Mouse (Mus musculus) midbrain, embryonic 15.5 days (tissue): ENCODE data around the gene Taf1d. TPM values are rescaled to one million over a fixed set of nuclear protein-coding genes. Genes with fewer than 3 reads are reported as not detected.

Experiments used
- ATAC-seq: fragments of 200-750 bp; cut with Nextera tagmentation; replicated peaks from 2 replicates; pipeline ENCODE4 v1.8.0; 2017; ENCODE audit warnings: moderate TSS enrichment
- H3K27ac ChIP-seq: fragments of 300-500 bp; sonication (generic); 2 replicates; pipeline ENCODE4 v1.5.1; 2015; ENCODE audit warnings: mild to moderate bottlenecking, inconsistent platforms
- H3K27me3 ChIP-seq: fragments of 300-500 bp; sonication (generic); replicated peaks from 2 replicates; pipeline ENCODE4 v1.6.1; 2015; ENCODE audit warnings: inconsistent platforms
- H3K36me3 ChIP-seq: fragments of 300-500 bp; sonication (generic); replicated peaks from 2 replicates; pipeline ENCODE4 v1.6.1; 2015; ENCODE audit warnings: inconsistent platforms
- H3K4me1 ChIP-seq: fragments of 300-500 bp; sonication (generic); 2 replicates; pipeline ENCODE4 v1.6.1; 2015; ENCODE audit warnings: inconsistent platforms
- H3K4me2 ChIP-seq: fragments of 300-500 bp; sonication (generic); 2 replicates; pipeline ENCODE4 v1.6.1; 2015; ENCODE audit warnings: inconsistent platforms, mild to moderate bottlenecking, moderate library complexity
- H3K4me3 ChIP-seq: fragments of 300-500 bp; sonication (generic); 2 replicates; pipeline ENCODE4 v1.5.1; 2015; ENCODE audit warnings: mild to moderate bottlenecking, inconsistent platforms
- H3K9ac ChIP-seq: fragments of 300-500 bp; sonication (generic); 2 replicates; pipeline ENCODE4 v1.6.1; 2015; ENCODE audit warnings: mild to moderate bottlenecking, inconsistent platforms
- H3K9me3 ChIP-seq: fragments of 300-500 bp; sonication (generic); 2 replicates; pipeline ENCODE4 v1.6.1; 2016; ENCODE audit warnings: inconsistent platforms
- WGBS: fragments of 180-500 bp; shearing (Covaris S2); methylation state at CpG from one replicate; pipeline ENCODE4 v1.1.7; 2015; ENCODE audit warnings: mixed read lengths; 5-methylcytosine and 5-hydroxymethylcytosine counted together
- microRNA-seq: library from miRNA; unstranded; fragments of <30 nt; microRNA quantifications from one replicate; pipeline ENCODE4, GENCODE M21; 2016
- polyA plus RNA-seq: library from polyadenylated mRNA; unstranded; fragments of >200 nt; fragmentation: Nextera tagmentation; extraction: Ambion mirVana; gene quantifications from 2 replicates; pipeline ENCODE4 v1.2.1, GENCODE M21; 2015

Gene Taf1d
- polyA plus RNA-seq, 1 experiment from 2014 or later, result 48.9 TPM

DNA sequence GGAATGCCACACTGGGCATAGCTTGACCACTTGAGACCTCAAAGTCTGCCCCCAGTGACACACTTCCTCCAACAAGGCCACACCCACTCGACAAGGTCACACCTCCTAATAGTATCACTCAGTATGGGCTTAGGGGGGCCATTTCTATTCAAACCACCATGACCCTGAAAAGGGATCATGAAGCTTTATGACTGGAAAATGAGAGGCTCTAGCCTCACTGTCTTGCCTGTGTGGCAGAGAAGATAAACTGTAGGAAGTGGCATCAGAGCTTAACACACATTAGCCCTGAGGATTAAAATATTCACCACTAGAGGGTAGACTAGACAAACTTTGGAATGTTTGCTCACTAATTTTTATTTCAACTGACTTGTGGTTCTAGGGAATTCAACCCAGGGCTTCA, 59.8 kb downstream of the Taf1d start:
- no peaks in the 10 kb centered on the region for H3K4me1 ChIP-seq
- no peak overlapping the region for H3K9ac ChIP-seq
- no peaks in the 10 kb centered on the region for H3K27me3 ChIP-seq
- no peak overlapping the region for H3K27ac ChIP-seq
- 95% methylated on average over 1 of the region's 1 CpGs for WGBS
- H3K4me2 ChIP-seq, result no peak overlapping the region
- H3K9me3 ChIP-seq, result no peaks in the 10 kb centered on the region
- ATAC-seq, result peak; percentile 84
- no peaks in the 10 kb centered on the region for H3K36me3 ChIP-seq
- H3K4me3 ChIP-seq, result no peak overlapping the region

DNA sequence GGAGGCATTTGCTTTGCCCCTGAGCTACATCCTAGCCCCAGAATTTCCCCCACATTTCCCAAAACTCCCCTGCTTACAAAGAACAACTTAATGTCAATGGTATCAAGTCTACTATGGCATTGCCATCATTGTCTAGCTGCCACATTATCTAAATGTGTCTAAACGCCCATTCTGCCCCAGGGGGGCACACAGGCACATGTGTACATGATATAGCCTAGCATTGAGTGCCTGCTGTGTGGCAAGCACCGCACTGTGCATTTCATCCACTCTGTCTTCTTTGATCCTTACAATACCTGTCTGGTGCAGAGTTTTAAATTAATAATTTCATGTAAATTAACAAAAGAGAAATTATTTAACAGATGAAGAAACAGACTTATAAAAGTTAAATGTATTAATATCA, 60.2 kb downstream of the Taf1d start:
- Histone ChIP-seq H3K9ac (no peak overlapping the region), H3K9me3 (no peaks in the 10 kb centered on the region), H3K4me3 (no peak overlapping the region), H3K36me3 (no peaks in the 10 kb centered on the region), H3K4me2 (no peak overlapping the region), H3K27me3 (no peaks in the 10 kb centered on the region), H3K27ac (no peak overlapping the region), H3K4me1 (no peaks in the 10 kb centered on the region)
- ATAC-seq, result peak; percentile 60; the same call in 1 of the 2 replicates
- 58% methylated on average over 2 of the region's 2 CpGs for WGBS

Small RNAs within 50 kb of the gene (microRNA-seq; reads per million reads assigned to microRNA genes)
- gene Gm49349 (not detected), gene mmu-mir-7650 (not detected)

Other genes with a start within 250 kb of the Taf1d start
- not detected in 2 replicates for gene Hephl1, start 194.1 kb upstream of the Taf1d start, polyA plus RNA-seq
- 22.9 and 24.8 TPM in 2 replicates for gene Vstm5, start 67.2 kb upstream of the Taf1d start, polyA plus RNA-seq
- gene Med17, start 26.3 kb upstream of the Taf1d start, polyA plus RNA-seq, result 30.8 and 36.1 TPM in 2 replicates
- 12.1 and 13.9 TPM in 2 replicates for gene 4931406C07Rik, start 234 bp downstream of the Taf1d start, polyA plus RNA-seq
- gene Cep295, start 51.6 kb downstream of the Taf1d start, polyA plus RNA-seq, result 13.3 and 14.6 TPM in 2 replicates
- 0.29 and 0.49 TPM in 2 replicates for gene Smco4, start 187.2 kb downstream of the Taf1d start, polyA plus RNA-seq